8 mouse cellular contexts compared by ENCODE assay signal in genomic region chr11:17464875-17465274, GRCm38 (mm10).
DNase-seq lines count a peak whose midpoint lies in the region; ATAC-seq lines count a peak whose summit lies in the region.

No protein-coding gene starts in this region.

- H3K36me3 ChIP-seq in forebrain, embryonic 13.5 days (ENCODE audit: poor library complexity, severe bottlenecking), result no peaks in the 10 kb centered on the region
- H3K36me3 ChIP-seq in midbrain, embryonic 10.5 days, result no peaks in the 10 kb centered on the region

- no peak overlapping the region for H3K27ac ChIP-seq in forebrain, embryonic 13.5 days
- no peak overlapping the region for H3K27ac ChIP-seq in midbrain, embryonic 10.5 days (replicated peaks)

- H3K9ac ChIP-seq in forebrain, embryonic 13.5 days, result no peak overlapping the region

- peaks cover 39% of the 10 kb centered on the region for H3K27me3 ChIP-seq in forebrain, embryonic 13.5 days
- no peaks in the 10 kb centered on the region; the same call in 1 of the 2 replicates for H3K27me3 ChIP-seq in midbrain, embryonic 10.5 days (ENCODE audit: low read depth, poor library complexity, severe bottlenecking)

- H3K4me2 ChIP-seq in forebrain, embryonic 13.5 days, result no peak overlapping the region

- intact Hi-C loops in gastrocnemius, postnatal 14 days (cut with DNase I; ENCODE audit: low total_unique reads), result no loop called here

- WGBS in forebrain, embryonic 13.5 days, result 43% methylated on average over 2 of the region's 2 CpGs
- 55% methylated on average over 2 of the region's 2 CpGs for WGBS in midbrain, embryonic 10.5 days

- no peaks in the 10 kb centered on the region for H3K9me3 ChIP-seq in forebrain, embryonic 13.5 days (replicated peaks)
- H3K9me3 ChIP-seq in midbrain, embryonic 10.5 days (replicated peaks), result no peaks in the 10 kb centered on the region

- no peak overlapping the region for H3K4me3 ChIP-seq in forebrain, embryonic 13.5 days
- no peak overlapping the region for H3K4me3 ChIP-seq in midbrain, embryonic 10.5 days

- peak; percentile 76 for ATAC-seq in forebrain, embryonic 13.5 days

- H3K4me1 ChIP-seq in forebrain, embryonic 13.5 days, result peaks cover 11% of the 10 kb centered on the region
- H3K4me1 ChIP-seq in midbrain, embryonic 10.5 days, result peaks cover 12% of the 10 kb centered on the region

- peak; percentile 7 for DNase-seq in layer of hippocampus, adult 11-12 months (ENCODE audit: low spot score)
- DNase-seq in layer of hippocampus, adult 8-10 months (ENCODE audit: low spot score in 2 of 2), result no peak
- DNase-seq in adrenal gland, postnatal 36 days, result peak; percentile 14 to 25
- DNase-seq in midbrain, embryonic 10.5 days (ENCODE audit: low spot score), result peak; percentile 16
- no peak for DNase-seq in Muller cell, postnatal 12 days (ENCODE audit: inconsistent ontology term)
- DNase-seq in ovary, postnatal 10 days (ENCODE audit: low spot score), result no peak
- DNase-seq in gastrocnemius, postnatal 14 days, result no peak

Comparison
In these comparisons a context has a peak if more than half of its experiments do, and no peak if none do; other contexts are left out.
1. DNase-seq: peak in layer of hippocampus, adult 11-12 months (single experiment), adrenal gland, postnatal 36 days (2 of 2) and midbrain, embryonic 10.5 days (single experiment); none in layer of hippocampus, adult 8-10 months (0 of 2), Muller cell, postnatal 12 days (single experiment), ovary, postnatal 10 days (single experiment) and gastrocnemius, postnatal 14 days (single experiment).